Mouse (Mus musculus) bone marrow, adult 2 months (tissue): Measurements from ENCODE around the gene E130218I03Rik. TPM values are rescaled to one million over a fixed set of nuclear protein-coding genes. Genes with fewer than 3 reads are reported as not detected.
A peak's percentile ranks its signal among the peaks of the same experiment; 100 is the strongest.

Source experiments
- H3K27ac ChIP-seq: fragments of 200-500 bp; 2 replicates; pipeline ENCODE4 v1.5.1; 2012; ENCODE audit warnings: low read depth, mild to moderate bottlenecking, control low read depth, inconsistent platforms, low read length; ENCODE audit not compliant: control insufficient read depth, poor library complexity, insufficient read depth
- H3K4me1 ChIP-seq: fragments of 200-500 bp; 2 replicates; pipeline ENCODE4 v1.6.1; 2011; ENCODE audit warnings: low read length; ENCODE audit not compliant: control insufficient read depth, insufficient read depth
- H3K4me3 ChIP-seq: fragments of 200-500 bp; replicated peaks from 2 replicates; pipeline ENCODE3; 2011; ENCODE audit warnings: mild to moderate bottlenecking, low read depth, low read length, control low read depth; ENCODE audit not compliant: control insufficient read depth
- CTCF ChIP-seq: fragments of 200-500 bp; IDR thresholded peaks from 2 replicates; pipeline ENCODE4 v1.5.1; 2011; ENCODE audit warnings: low read length, control low read depth; ENCODE audit not compliant: control insufficient read depth, insufficient read depth
- POLR2A ChIP-seq: fragments of 200-500 bp; IDR thresholded peaks from 2 replicates; pipeline ENCODE4 v1.6.1; 2011; ENCODE audit warnings: low read depth, mild to moderate bottlenecking, control low read depth, low read length, borderline replicate concordance; ENCODE audit not compliant: control insufficient read depth
- WGBS: fragments of 180-500 bp; shearing (Covaris S2); methylation state at CpG from one replicate; pipeline ENCODE4 v1.1.7; 2018; 5-methylcytosine and 5-hydroxymethylcytosine counted together
- polyA plus RNA-seq: library from polyadenylated mRNA; stranded (reverse); fragments of >200 nt; gene quantifications from 2 replicates; pipeline ENCODE4 v1.2.4, GENCODE M21; 2011; ENCODE audit warnings: low replicate concordance; ENCODE audit not compliant: missing spikeins, insufficient read depth, insufficient read length

E130218I03Rik gene
- polyA plus RNA-seq, 1 experiment: not detected

DNA sequence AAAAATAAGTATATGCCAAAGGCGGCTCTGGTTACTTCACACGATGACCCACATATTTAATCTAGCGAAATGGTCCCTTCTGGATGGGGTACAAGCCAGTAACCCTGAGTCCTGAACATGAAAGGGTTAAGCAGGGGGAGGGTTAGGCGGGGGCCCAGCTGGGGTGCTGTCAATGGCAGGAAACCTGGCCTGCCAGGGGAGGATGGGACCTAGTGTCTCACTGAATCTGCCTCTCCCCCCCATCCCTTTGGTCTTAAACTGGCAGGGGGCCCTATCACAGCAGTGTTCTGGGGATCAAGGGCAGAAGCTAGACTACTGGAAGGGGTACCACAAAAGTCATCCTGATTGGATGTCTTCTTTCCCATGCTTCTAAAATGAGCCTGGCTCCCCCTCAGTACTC is 12.4 kb downstream of the E130218I03Rik start:
- Histone ChIP-seq H3K4me3 (no peak overlapping the region), H3K4me1 (no peaks in the 10 kb centered on the region), H3K27ac (no peak overlapping the region)
- 66% methylated on average over 4 of the region's 4 CpGs for WGBS
- TF ChIP-seq CTCF (no peak), POLR2A (no peak)

DNA sequence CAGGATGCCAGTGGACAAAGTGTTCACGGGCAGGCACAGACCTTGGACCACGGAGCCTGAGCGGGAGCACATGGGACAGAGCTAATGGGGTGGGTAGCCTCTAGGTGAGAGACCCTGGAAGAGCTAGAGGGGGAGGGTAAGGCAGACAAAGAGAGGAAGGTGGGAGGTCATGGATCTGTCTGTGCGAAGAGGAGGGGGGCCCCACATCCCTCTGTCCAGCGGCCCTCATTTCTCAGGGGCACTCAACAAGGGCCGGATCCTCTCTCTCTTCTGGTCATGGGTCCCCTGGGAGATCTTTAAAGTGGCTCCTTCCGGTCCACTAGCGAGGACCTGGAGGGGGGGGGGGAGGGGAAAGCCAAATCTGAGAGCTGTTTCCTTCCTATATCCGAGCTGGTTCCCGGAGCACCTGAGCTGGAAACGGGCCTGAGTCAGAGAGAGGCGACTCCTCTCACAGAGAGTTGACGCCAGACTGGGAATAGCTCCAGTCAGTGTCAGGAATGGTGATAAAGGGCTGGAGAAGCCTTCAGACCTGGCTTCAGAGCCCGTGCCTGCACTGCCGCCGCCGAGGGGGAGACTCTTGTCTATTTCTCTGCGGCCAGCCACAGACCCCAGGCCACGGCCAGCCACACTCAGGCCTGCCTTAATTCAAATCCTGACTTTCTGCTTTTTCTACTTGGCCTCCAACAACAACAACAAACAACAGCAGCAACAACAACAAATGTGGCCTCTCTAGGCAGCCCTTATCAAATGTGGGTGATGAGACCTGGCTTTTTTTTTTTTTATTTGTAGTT is 13.1 kb downstream of the E130218I03Rik start:
- Histone ChIP-seq H3K27ac (no peak overlapping the region), H3K4me1 (no peaks in the 10 kb centered on the region), H3K4me3 (no peak overlapping the region)
- WGBS: 64% methylated on average over 19 of the region's 19 CpGs
- TF ChIP-seq POLR2A: no peak
- TF ChIP-seq CTCF: no peak

DNA sequence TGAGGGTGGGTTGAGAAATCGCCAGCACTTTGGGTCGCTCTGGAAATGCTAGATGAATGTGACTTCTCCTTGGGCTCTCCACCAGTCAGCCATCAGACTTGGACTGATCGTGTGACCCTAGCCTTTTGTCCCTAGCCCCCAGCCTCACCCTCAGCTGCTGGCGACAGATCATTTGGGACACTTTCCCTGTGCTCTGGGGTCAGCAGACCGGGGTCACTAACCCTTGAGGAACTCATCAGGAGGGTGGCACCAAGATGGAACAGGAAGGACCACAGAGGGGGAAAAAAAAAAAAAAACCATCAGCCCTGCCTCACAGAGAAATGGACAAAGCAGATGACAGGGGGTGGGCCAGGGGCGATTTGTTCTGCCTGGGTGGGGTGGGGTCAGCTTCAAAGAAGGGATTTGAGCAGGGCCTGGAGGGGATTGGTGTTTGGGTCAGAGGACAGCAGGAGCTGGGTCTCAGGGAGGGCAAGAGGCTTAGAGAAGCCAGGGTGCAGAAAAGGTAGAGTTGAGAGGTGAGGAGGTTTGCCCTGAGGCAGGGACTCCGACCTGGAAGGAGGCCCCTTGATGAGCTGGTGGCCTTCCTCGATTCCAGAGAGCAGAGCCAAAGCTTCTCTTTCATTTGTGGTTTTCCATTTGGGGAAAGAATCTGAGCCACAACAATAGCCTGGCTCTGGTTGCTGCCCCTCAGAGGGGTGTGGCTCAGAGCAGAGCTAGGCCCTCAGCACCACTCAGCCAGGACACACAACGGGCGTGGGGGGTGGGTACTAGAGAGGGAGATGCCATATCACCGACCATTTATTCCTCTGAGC is 13.9 kb downstream of the E130218I03Rik start:
- no peaks in the 10 kb centered on the region for H3K4me1 ChIP-seq
- 50% methylated on average over 11 of the region's 11 CpGs for WGBS
- H3K4me3 ChIP-seq: no peak overlapping the region
- TF ChIP-seq POLR2A: no peak
- TF ChIP-seq CTCF: no peak
- H3K27ac ChIP-seq: no peak overlapping the region

DNA sequence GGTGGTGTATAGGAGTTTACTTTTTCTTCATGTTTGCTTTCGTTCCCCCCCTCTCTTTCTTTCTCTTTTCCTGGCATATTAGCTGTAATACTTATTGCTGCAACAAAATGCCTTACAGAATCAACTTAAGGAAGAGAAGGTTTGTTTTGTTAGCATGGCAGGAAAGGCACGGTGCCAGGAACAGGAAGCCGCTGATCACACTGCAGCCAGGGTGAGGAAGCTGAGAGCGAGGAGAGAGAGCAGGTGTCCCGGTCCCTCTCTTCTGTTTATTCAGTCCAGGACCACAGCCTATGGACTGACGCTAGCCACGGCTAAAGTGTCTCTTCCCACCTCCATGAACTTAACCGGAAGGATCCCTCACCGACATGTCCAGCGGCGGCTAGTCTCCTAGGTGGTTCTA is 14.9 kb downstream of the E130218I03Rik start:
- 12% methylated on average over 11 of the region's 11 CpGs for WGBS
- TF ChIP-seq CTCF (no peak), POLR2A (no peak)

DNA sequence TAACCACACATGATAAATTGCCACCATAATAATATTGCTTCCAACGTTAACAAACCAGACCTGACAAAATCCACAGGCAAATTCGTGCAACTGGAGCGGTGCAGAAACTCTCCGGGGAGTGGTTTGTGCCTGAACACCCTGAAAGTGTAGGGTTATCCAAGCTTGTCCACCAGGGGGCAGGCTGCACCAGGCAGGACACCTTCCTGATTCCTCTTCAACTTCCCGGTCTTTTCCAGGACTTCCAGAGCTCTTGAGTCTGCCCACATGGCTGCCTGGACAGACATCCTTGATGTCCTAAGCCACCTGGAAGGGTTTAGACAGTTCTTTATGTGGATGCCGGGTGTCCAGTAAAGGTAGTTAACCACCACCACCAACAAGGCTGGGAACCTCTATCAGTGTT is 19.7 kb downstream of the E130218I03Rik start:
- TF ChIP-seq POLR2A (no peak), CTCF (peak; percentile 85)
- Histone ChIP-seq H3K4me1 (no peaks in the 10 kb centered on the region), H3K4me3 (no peak overlapping the region), H3K27ac (no peak overlapping the region)
- 44% methylated on average over 6 of the region's 6 CpGs for WGBS

More for the DNA sequence above, 14.9 kb downstream of the E130218I03Rik start:
- Histone ChIP-seq H3K4me1 (no peaks in the 10 kb centered on the region), H3K4me3 (no peak overlapping the region), H3K27ac (no peak overlapping the region)

DNA sequence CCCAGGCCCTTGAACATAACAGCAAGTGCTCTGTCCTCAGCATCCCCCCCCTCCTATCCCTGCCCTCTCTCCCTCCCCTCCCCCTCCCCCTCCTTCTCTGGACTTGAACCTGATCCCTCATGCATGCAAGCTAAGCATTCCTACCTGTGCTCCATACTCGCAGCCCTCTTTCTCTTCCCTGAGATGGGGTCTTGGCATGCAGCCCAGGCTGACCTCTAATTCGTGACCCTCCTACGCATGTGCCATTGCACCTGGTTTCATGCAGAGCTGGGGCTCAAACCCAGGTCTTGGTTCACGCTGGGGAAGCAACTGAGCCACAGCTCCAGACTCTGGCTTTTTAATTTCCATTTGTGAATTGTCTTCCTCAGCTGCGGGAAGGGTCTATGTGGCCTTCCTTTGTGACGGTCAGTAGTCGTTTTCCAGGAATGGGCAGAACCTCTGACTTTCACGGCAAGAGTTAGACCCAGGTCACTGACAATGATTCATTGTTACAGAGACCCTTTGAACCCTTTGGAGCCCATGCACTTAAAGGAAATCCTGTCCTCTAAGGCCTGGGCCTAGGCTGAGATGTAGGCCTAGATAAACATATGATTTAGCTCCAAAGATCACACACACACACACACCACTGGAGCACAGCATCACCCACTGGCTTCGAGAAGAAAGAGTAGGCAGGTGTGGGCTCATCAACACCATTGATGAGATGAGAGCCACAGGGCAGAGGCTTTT is 22.6 kb downstream of the E130218I03Rik start:
- no peaks in the 10 kb centered on the region for H3K4me1 ChIP-seq
- TF ChIP-seq CTCF (no peak), POLR2A (no peak)
- 77% methylated on average over 9 of the region's 9 CpGs for WGBS
- H3K27ac ChIP-seq: no peak overlapping the region
- H3K4me3 ChIP-seq: no peak overlapping the region

DNA sequence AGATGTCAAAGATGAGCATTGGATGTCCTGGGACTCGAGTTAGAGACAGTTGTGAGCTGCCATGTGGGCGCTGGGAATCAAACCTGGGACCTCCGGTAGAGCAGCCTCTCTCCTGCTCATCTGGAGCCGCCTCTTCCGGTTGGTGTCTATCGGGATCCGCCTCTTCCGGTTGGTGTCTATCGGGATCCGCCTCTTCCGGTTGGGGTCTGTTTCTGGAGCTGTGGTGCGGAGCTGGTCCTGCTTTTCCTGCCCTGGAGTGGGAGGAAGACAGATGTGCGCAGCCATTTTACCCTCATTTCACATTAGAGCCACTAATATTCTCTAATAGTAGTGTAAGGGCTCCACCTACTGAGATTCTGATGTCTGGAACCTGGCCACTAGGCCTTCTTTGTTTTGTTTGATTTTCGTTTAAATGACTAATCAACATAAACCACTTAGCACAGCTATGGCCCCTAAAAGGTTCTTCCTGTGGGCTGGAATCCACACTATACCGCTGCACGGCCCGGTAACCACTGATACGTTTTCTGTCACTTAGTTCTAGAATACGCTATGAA is 24.7 kb downstream of the E130218I03Rik start:
- H3K27ac ChIP-seq: no peak overlapping the region
- H3K4me3 ChIP-seq: no peak overlapping the region
- 55% methylated on average over 19 of the region's 19 CpGs for WGBS
- H3K4me1 ChIP-seq: no peaks in the 10 kb centered on the region; the same call in 1 of the 2 replicates
- TF ChIP-seq POLR2A: no peak
- TF ChIP-seq CTCF: no peak
